Mouse (Mus musculus): ENCODE results near the gene Mdga1.

The Mdga1 gene

GRCm38 (mm10) chr17:29883351-29883750, 86.5 kb downstream of the Mdga1 start:
- no peak for DNase-seq

GRCm38 (mm10) chr17:29882885-29883284, 87.0 kb downstream of the Mdga1 start:
- peak; percentile 77 for DNase-seq

DNA sequence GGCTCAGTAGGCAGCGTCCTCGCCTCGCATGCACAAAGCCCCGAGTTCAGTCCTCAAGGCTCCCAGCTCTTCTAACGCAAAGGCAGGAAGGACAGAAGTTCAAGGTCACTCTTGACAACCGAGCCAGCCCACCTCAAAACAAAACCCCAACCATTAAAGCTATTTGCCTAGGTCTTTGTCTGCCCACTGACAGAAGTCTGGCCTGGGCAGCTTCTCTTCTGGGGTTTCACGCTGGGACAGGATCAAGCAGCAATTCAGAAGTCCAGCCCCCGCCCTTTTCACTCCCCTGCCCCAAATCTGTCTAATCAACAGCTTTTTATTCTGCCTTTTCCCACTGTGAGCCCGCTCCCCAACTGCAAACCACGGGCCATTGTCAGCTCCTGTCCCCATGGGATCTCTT, 89.6 kb downstream of the Mdga1 start:
- no peak for DNase-seq

- DNase-seq, result peak; percentile 13
These were observed 90.9 kb downstream of the Mdga1 start for GRCm38 (mm10) chr17:29878990-29879389.

GRCm38 (mm10) chr17:29874082-29874679, 95.7 kb downstream of the Mdga1 start:
- no peak for DNase-seq

DNA sequence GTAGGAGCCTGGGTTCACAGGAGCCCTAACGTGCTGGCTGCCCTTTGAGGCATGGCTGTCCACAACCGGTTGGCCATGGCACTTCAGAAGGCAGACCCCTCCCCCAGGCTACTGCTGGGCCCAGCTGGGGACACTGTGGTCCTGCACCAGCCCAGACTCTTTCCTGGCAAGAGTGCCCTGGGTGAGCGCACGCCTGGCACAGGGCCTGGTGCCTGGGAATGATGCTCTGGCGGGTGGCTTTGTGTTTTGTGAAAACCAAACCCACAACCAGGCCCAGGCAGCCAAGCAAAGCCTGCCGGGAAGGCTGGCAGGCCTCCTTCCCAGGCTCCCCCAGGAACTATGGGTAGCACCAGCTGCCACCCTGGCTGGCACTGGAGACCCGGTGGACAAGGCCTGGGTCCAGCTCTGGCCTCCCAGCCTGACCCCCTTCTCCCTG, 96.3 kb downstream of the Mdga1 start:
- DNase-seq, result no peak

GRCm38 (mm10) chr17:29870316-29870715, 99.6 kb downstream of the Mdga1 start:
- DNase-seq, result no peak

- DNase-seq, result no peak
These were observed 104.0 kb downstream of the Mdga1 start for GRCm38 (mm10) chr17:29865914-29866313.

DNA sequence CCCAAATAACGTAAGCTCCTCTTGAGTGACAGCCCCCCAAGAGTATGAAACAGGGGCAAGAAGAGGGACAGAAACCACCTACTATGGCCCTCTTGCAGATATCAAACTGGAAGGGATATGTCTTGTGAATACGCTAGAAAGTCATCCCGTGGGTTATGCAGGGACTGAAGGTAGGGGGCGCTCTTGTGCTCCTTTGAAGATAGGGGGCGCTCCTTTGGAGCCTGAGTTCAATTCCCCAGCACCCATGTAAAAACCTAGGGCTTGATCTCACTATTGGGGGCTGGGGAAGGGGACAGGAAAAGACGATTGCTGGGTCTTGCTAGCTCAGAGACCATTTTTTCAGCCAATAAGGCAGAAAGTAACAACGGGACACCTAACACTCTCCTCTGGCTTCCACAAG, 105.4 kb downstream of the Mdga1 start:
- no peak for DNase-seq

GRCm38 (mm10) chr17:29859788-29860283, 110.1 kb downstream of the Mdga1 start:
- no peak for DNase-seq

DNA sequence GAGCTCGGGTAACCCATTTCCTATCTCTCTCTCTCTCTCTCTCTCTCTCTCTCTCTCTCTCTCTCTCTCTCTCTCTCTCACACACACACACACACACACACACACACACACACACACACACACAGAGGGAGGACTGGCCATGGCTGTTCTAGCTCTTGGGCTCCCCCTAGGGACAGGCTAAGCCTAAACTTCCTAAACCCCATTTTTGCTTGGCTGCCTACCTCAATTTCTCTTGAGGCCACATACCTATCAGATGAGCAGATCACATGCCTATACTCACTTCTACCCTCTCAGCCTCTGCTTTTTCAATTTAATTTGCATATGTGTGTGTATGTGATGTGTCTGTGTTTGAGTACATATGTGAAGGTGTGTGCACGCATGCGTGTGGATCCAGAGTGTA, 111.1 kb downstream of the Mdga1 start:
- peak; percentile 39 for DNase-seq

DNA sequence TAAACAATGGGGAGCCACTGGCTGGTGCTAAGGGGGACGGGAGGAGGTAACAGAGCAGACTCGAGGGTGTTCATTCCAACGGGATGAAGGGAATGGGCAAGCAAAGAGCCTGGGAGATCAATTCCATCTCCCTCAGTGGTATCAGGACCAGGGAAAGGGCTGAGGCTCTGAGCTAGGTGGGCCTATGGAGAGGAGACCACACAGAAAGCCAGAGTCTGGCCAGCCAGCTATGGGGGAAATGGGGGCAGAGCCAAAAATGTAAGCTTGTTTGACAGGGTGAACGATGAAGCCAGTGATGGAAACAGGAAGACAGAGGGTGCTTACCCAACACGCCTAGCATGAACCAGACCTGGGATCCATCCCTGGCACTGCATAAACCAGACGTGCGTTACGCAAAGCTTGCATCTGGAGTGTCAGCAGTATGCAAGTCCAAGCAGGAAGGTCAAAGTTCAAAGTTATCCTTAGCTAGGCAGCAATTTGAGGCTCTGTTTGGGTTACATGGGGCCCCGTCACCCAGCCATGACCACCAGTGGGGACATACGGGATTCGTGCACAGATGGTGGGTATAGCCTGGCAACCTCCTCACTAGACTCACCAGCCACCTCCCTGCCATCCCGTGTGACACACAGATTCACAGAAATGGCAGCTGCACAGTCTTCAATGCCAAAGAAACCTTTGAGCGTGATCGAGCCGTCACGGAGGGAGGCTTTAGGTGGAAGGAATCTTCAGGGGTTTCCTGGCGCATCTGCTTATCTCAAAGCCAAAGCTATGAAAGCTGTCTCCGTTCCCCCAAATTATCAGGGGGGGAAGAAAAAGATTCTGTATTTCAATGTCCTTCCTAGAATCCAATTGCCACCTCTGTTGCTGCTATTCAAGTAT, 113.9 kb downstream of the Mdga1 start:
- DNase-seq, result peak; percentile 36

DNA sequence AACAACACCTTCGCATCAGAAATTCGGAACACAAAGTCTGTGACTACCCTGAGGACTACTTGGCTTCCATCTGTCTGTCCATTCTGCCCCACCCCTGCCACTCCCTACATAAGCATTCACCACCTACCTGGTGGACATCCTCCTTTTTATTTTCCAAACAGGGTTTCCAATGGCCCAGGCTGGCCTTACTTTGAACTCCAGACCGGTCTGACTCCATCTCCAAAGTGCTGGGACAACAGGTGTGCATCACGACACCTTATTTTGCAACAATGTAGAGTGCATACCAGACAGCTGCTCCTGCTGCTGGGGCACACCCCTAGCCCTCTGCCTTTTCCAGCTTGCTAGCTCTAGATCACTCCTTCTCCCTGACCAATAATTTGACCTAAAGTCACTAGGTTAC, 115.1 kb downstream of the Mdga1 start:
- DNase-seq, result no peak

DNA sequence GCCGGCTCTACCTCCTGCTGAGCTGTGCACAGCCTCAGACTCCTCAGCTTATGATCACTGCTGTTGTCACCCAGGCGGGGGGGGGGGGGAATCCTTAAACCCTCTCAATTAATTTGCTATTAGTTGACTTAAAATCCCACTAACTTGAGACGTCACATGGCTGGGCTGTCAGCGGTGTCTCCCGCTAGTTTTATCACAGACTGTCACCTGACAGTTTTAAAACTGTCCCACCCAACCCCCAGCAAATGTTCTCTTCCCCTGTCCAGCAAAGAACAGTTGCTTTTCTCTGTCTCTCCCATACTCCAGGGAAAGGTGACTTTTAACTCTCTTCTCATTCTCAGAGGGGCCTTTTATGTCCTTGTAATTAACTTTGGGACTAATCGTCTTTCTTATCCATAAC, 115.5 kb downstream of the Mdga1 start:
- DNase-seq, result no peak

- DNase-seq, result peak; percentile 31
These were observed 116.9 kb downstream of the Mdga1 start for GRCm38 (mm10) chr17:29852846-29853486.

- DNase-seq, result no peak
These were observed 120.5 kb downstream of the Mdga1 start for GRCm38 (mm10) chr17:29849436-29849797.

GRCm38 (mm10) chr17:29848793-29849435, 121.0 kb downstream of the Mdga1 start:
- DNase-seq, result peak; percentile 81

DNA sequence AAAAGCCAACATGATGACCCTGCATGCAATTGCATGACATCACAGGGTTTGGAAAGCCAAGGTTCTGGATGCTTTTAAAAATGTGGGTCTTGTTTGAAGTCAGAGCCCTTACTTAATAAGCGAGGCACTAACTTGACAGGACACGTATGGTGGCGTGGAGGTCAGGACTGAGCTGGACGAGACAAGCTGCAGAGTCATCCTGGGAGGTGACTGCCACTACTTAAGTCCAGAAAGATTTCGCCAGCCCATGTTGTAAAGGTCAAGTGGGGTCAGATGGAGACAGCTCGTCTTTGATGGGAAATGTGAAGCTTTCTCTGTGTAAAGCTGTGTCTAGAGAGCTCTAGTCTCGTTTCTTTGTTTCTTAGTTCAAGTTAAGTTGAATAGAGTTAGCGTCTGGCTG, 122.6 kb downstream of the Mdga1 start:
- DNase-seq, result no peak

DNA sequence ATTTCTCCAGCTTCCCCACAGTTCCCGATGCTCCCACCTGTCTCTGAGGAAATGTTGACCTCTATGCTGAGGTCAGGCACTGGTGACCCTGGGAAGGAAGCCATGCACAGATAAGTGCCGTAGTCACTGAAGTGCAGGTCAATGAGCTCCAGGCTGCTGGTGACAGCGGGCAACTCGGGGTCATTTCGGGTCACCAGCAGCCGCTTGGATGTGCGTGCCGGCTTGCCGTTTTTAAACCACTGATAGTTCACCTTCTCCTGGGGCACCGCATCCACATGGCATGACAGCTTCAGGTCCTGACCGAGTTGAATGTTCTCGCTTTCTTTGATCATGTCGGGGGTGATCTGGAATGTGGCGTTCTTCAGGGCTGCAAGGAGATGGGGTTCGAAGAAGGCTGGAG, 123.6 kb downstream of the Mdga1 start:
- DNase-seq, result no peak

- DNase-seq, result no peak
These were observed 124.9 kb downstream of the Mdga1 start for GRCm38 (mm10) chr17:29844949-29845348.

DNA sequence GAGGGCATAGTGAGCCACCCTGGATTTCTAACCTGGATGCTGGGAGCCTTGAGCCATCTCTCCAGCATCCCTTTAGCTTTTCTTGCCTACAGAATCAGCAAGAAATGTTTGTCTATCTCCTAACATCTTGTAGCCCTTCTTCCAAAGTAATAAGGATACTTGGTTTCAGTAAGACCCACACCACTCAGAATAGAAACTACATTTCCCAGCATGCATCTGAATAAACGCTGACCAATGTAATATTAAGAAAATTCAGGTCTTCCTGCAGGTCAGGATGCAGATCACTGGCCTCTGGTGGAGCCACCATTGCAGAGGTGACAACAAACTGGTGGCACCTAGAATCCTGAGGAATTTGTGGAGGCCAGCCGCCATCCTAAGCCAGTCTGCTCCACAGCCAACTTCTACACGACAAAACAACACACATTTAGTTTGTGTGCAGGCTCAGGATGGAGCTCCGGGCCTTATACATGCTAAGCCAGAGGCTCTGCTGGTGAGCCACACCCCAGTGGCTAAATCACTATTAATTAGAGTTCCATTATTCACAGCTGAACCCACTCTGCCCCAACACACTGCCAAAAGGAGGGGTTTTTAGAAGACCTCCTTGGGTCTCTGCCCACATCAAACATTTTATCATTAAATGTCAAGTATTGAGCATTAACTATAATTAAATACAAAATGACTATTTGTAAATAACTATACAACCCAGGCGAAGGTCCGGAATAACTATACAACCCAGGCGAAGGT, 126.3 kb downstream of the Mdga1 start:
- DNase-seq, result no peak

Data from lung, postnatal 14 days (tissue).